Mouse (Mus musculus) frontal cortex, postnatal 25 days (tissue): ENCODE measurements around the gene Eml1.
A peak's percentile ranks its signal among the peaks of the same experiment; 100 is the strongest.

Experiments used
- DNase-seq, 2 experiments: peaks; one replicate each; pipeline ENCODE4 v3.0.0; 2022; ENCODE audit warnings: low spot score in 2 of 2

The Eml1 gene

DNA sequence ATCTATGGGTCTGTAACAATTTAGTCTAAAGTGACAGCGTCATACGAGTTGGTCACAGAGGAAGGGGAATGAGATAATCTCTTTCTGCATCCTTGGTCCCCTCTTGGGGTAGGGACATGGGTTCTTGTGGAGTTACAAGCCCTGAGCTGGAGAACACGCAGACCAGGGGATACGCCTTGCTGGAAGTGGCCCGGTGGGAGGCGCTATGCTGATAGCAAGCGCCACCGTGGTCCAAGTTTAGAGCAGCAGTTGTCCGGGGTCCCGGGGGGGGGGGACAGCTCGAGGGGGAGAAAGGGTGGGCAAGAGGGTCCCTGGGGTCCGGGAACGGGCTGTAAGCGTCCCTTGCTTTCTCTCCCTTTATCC lies 51.7 kb downstream of the Eml1 start:
- DNase-seq: no peak

DNA sequence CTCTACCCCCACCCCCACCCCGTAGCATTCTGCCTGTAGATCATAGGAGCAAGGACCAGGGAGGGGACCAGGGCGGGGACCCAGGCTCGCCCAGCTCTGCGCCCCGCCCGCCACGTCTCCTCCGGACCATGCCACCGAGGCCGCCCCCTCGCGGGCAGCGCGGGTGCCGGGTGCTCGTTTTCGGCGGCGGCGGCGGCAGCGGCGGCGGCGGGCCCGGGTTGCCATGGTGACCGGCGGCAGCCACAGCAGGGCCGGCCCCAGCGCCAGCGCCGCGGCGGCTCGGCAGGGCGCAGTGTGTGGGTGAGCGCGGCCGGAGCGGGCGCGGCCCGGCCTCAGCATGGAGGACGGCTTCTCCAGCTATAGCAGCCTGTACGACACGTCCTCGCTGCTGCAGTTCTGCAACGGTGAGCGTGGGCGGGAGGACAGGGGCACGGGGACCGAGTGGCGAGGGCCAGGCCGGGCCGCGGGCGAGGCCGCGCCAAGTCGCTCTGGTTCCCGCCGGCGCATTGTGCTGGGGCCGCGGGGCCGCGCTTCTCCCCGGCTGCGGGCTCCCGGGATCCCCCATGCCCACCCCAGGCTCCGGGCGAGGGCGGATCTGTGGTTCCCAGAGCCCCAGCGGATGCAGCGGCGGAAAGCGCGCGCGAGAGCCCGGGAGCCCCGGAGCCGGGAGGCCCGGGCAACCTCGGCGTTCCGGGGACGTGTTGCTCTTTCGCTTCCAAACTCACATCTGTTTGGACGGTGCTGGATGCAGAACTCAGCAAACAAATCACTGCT lies 52.3 kb downstream of the Eml1 start:
- peak; percentile 72 to 81 for DNase-seq

DNA sequence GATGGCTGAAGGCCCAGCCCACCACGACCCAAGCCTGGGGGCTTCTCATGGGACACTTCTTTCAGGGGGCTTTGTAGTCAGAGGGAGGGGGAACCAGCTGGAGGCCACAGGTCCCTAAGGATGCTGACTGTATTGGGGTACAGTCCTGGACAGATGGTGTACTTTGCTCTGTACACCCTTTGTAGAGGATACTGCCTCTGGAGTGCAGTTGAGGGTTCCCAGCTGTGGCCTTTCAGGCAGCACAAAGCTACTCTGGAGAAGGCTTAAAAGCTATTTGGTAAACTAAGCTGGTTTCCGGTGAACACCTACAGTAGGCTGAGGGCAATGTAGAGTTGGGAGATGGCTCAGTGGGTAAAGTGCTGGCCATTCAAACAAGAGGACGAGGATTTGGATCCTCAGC lies 60.2 kb downstream of the Eml1 start:
- DNase-seq: no peak

DNA sequence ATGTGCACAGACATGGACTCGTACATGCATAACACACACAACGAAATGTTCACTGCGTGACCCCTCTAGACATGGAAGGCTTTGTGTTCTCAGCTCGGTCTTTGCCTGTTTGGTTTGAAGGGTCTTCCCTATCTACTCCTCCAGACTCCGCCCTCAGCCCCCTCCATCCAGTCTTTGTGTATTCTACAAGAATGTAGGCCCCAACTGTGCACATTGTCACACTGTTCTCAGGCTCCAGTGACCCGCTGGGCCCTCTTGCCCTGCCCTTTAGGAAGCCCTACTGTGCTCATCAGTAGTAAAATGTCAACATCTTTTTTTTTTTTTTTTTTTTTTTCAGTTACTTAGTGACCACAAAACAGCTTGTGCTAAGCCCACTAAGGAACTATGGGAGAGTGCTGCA lies 61.0 kb downstream of the Eml1 start:
- no peak for DNase-seq

DNA sequence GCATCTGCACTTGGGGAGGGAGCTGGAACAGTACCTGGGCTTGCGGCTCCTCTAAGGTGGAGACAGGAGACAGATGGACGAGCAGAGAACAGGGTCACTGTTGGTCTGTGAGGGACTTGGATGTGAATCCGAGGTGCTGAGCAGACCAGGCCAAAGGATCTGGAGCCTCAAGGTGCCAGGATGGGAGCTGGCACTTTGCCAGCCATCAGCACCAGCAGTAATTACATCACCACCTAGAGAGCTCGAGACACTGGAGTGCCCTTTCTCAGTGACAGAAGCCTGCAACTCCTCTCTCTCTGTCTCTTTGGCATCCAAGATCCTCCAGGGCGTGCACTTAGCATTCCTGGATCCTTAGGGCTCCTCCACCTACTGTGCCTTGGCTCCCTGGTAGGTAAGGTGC lies 61.8 kb downstream of the Eml1 start:
- DNase-seq: no peak

DNA sequence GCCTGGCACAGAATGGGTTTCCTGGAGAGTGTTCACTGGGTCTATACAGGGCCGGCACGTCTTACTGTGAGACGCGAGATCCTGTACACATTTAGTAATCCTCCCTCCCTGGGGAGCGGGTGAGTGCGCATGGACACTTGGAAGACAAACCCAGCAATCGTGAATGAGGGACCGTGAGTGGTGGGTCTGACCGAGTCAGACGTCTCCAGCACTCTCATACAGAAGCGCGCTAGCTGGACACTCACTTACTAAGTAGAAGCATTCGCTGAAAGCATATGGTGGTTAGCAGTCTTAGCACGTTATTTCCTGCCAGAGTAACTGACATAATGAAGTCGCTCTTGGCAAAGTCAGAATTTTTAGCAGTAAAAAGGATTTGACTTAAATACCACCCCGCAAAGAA lies 62.3 kb downstream of the Eml1 start:
- DNase-seq: peak in 1 of 2 experiments; percentile 20

DNA sequence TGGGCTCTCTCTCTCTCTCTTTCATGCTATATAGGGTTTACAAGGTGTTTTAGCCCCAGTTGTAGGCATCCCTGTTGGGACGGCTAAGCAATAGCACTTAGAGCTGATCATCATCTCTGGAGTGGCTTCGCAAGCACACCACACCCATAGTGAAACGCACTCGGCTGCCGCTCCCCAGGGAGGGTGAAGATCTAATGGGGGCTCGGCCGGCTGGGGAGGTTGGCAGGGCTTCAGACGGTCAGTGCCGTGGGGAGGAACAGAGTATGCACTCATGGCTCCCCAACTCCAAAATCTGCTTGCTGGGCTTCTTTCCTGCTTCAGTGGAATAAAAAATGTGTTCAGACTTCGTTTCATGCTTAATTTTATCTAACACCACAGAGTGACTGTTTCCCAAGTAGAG lies 62.7 kb downstream of the Eml1 start:
- DNase-seq: no peak

DNA sequence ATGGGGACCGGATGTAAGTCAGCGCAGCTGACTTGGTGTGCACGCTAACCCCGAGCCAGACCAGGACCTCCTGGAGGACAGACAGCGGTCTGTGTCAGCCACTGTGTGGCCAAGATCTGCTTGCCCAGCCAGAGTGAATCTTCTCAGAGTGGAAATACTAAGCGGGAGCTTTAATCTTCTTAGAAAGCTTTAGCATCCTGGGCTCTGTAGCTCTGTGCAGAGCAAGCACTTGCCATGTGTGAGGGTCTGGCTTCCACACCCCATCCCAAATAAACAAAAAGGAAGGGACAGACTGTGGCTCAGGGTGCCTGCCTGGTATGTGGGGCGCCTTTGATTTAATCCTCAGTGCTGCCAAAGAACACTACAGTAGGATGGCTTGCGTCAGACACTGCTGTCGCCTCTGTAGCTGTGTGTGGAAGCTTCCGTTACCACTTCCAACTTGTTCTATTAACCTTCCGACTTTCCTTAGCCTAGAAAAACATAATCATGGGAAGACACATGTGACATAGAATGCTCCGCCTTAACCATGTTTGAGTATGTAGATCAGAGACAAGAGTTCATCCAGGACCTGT lies 64.8 kb downstream of the Eml1 start:
- DNase-seq: no peak

DNA sequence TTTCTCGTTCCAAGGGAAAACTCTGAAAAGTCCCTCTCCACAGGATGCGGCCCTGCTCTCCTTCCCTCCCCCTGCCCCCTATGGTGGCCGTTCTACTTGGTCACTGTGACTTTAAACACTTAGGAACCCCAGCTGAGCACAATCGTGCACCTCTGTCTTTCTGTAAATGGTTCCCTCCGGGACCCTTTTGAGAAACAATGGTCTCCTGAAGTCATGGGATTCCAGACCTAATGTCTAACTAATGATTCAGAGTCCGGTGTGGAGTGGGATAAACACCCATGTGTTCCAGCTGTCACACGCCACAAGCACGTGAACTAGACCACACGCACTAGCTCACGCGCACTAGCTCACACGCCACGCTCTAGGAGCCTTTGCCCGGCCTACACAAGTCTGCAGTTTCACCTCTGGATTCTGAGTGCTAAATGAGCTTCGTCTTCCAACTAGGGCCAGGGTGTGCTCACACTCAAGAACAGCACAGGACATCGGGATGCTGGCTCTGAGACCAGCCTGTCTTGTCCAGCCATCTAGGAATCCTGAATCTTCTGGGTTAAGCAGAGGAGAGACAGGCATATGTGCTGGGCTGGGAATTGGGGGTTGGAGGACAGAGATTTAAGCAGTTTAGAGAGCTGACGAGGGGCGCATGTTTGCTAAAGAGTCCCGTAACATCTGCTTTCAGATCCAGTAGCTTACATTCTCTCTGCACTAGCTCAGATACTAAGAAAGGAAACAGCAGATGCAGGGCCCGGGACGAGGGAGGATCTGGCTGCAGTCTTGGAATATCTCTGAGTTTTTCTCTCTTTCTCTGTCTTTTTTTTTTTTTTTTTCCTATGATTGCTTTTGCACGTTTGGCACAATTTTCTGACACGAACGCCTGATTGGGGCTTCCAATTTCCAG lies 65.5 kb downstream of the Eml1 start:
- peak in 1 of 2 experiments; percentile 25 for DNase-seq

DNA sequence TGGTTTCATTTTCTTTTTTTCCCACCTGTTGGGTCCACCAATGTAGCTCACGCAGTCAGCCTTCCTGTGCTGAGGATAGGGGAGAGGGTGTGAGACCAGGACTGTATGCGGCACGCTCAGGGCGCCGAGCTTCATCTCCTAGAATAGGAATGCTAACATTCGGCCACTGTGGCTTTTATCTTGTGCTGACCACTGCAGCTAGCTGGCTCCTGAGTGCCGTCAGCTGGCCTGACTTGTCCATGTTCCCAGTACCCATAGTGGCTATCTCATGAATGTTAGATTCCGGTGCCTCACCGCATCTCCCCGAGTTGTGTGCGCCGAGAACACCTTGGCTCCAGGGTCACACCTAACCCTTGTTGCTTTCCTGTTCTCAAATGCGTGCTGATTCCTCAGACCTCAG lies 66.7 kb downstream of the Eml1 start:
- DNase-seq: no peak

DNA sequence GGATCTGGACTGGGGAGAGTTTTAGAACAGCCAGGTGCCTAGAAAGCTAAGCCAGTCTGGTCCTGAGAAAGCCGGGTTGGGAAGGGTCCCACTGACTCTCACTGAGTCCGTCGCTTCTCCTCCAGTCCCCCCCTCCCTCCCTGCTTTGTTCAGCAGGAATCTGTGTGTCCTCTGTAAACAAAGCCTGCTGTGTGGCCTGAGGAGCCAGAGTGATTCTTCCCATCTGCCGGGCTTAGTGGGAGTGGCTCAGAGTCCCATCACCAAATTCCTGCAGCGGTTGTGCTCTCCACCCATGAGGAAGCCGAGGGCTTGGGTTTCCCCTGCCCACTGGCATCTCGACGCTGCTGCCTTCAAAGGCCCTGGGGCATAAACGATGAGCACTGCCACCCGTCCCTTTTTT lies 72.5 kb downstream of the Eml1 start:
- no peak for DNase-seq

DNA sequence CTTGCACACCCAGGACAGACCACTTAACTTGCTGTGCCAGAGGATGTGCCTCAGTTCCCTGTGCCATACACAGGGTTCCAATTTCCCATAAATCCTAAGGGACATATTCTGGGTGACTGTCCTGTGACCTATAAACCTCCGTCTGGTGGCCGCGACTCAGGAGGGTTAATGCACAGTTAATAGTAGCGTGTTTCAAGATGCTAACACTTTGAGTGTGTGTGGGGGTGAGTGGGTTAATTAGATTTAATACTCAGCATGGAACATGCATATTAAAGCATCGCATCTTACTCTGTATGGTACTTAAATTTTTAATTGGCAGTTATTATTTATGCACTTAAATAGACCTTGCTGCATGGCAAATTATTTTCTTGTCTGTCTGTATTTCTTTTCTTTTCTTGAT lies 73.0 kb downstream of the Eml1 start:
- no peak for DNase-seq

DNA sequence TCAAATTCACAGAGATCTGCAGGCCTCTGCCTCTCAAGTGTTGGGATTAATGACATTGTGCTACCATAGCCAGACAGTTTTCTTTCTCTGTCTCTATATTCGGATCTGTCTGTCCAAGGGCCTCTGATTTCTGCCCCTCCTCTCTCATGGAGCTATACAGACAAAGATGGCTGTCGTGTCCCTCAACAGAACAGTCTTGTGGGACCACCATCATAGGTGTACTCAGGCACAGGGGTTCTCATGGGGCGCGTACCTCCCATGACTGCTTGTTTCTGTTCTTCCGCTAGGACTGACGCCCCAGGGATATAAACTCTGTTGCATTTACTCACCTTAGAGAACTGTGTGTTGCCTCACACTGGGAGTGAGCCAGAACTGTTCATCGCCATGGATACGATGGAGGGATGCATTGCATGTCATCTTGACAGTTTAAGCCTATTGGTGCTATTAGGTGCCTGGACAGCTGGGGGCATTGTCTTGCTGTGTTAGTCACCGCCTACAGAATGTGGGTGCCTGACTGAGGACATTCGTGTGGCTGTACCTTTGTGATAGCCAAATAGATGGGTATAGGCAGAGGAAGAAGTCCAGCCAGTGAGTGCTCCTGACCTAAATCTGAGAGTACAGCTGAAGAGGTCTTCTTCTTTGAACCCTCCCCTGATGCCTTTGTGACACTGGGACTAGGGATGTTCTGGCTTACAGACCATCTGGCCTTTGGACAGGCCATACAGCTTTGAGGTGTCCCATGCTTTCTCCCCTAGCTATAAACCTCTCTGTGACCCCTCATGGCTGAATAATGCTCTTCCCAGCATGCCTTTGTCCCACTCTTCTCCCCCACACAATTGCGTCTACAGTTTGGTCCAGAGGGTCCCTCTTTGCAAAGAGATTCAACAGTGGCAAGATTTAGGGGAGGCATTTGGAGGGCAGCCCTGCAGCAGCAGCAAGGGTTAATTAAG lies 73.7 kb downstream of the Eml1 start:
- no peak for DNase-seq

DNA sequence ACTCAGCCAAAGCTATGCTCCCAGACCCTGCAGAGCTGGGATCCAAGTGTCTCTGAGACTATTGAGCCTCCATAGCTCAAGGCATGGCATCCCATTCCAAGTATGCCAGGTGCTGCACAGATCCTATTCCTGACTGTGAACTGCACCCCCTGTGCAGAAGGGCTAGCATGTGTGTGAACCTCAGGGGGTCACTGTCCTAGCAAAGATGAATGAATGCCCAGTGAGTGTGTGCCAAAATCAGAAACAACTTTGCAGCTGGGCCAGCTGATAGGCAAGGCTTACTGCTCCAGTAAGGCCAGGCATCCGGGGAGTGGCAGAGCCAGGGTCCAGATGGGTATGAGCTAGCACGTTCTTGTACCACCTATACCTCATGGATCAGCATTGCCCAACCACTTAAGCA lies 76.0 kb downstream of the Eml1 start:
- DNase-seq: no peak

DNA sequence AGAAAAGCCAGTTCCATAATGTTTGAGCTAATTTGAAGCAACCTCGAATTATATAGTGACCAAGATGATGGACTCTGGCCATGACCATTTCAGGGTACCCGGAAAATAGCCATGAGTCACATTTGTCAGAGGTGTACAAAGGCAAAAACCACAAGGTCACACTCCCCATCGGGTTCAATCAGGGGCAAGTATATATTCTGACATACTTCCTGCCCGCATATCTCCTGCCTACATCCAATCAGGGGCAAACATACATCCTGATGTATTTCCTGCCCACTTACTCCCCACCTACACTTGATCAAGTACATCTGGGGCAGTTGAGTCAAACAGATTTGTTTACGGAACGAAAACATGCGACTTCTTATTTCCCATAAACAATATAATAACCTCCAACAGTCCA lies 77.6 kb downstream of the Eml1 start:
- DNase-seq: no peak

DNA sequence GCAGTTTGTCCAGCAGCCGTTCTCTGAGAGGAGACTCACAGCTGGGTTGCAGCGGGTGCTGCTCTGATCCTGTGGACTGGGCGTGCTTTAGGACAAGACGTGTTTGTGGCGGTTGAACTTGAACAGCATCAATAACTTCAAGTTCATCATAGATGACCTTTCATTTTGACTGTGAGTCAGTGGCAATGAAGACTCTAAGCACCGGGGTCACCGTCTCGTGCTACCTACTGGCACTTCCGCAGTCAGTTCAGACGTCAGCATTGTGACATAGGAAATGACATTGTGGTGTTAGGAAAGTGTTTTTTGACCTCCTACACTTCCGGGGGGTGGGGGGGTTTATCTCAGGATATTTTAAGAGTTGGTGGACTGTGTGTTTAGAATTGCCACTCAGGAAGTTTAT lies 79.2 kb downstream of the Eml1 start:
- DNase-seq: no peak

DNA sequence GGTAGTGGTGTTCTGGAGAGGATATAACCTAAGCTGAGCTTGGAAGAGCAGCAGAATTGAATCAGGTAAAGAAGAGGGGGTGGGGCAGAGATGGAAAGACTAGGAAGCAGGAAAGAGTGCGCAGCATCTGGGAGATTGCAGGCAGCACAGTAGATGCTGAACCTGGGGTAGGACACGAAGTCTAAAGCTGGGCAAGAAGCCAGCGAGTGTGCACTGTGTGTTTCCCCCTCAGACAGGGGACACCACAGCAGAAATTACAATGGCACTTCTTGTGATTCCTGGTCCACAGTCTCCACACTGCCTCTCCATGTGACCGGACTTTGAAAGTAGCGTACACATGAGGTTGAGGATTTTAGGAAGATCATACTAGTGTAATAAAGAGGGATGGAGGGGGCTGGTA lies 79.8 kb downstream of the Eml1 start:
- DNase-seq: no peak

DNA sequence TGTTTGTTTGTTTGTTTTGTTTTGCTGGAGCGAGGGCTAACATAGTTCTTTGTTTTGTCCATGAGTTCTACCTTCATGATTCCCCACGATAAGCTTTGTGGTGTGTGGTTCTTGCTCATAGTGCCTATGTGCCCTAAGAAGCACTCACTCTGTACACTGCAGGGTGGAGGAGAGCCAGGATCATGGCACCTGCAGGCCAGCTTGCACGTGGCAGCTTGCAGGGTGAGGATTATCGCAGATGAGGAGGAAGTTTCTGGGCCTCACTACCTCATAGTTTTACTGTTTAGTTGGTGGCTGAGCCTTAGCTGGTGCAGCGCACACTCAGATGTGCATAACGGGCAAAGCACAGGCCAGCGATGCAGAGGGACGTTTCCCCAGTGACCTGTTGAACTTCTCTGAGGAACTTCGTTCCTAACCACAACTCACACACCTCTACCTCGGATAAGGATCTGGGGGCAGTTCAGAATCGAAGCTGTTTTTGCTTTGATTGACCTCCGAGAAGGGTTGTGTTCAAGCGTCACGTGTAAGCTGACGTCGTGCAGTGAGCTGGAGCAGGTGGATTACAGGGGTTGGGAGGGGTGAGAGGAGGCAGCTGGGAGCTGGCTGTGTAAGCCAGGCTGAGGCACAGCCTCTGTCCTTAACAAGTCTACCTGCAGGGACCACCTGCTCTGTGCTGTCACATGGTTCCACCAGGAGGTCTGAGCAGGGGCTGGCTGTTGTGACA lies 81.6 kb downstream of the Eml1 start:
- no peak for DNase-seq

DNA sequence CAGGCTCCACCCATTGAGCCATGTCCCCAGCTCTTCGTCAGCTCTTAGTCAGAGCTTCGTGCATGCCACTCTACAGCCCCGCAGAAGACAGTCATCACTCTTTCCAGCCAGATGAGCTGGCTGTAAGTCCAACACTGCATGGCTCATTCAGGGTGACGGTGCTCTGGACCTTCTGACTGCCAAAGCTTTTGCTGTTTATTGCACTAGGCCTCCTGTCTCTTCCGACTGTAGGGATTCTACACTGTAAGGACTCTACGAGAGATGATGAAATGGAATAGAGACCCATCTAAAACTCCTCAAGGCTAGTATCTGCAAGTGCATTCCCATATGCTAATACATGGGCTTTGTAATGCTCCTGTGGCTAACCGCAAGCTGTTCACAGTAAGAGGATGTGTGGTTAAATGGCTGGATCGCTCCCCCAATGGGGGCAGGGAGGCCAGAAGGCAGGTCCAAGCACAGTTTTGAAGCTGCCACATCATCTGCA lies 82.8 kb downstream of the Eml1 start:
- no peak for DNase-seq

DNA sequence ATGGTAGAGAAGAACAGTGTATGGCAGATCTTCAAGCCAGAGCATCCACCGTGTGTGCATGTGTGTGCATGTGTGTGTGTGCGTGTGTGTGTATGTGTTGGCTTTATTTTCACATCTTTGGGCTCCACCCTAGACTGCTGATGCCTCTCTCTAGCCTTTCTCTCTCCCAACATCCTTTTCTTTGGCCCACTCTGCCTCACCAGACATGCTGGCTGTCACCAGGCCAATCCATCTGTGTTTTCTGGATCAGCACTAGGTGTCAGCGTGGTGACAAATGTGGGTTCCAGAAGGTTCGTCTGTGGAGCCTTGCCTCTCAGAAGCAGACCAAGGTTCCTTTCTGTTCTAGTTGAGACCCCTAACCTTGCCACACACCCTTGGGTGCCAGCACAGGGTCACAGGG lies 84.2 kb downstream of the Eml1 start:
- no peak for DNase-seq

DNA sequence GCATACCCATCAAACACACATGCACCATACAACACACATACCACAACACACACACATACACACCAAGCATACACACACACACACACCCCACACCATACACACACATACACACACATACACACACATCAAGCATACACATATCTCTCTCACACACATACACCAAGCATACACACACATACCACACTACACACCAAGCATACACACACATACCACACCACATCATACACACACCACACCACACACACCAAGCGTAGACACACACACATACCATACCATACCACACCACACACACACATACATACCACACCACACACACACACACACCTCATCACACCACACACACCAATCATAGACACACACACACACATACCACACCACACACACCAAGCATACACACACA lies 102.1 kb downstream of the Eml1 start:
- no peak for DNase-seq
